ENCODE assay signal across 8 mouse cellular contexts in genomic region chr14:52197156-52197878, GRCm38 (mm10). TPM values are rescaled to one million over a fixed set of nuclear protein-coding genes. Genes with fewer than 3 reads are reported as not detected.
DNase-seq lines count a peak whose midpoint lies in the region; ATAC-seq lines count a peak whose summit lies in the region.

Gene Supt16, minus strand, starts transcription at chr14:52197416.

- ATAC-seq in hindbrain, embryonic 16.5 days = peak; percentile 98

- H3K27me3 ChIP-seq in hindbrain, embryonic 16.5 days (replicated peaks; ENCODE audit: control insufficient read depth, insufficient read depth, low read length) = no peaks in the 10 kb centered on the region

- H3K4me3 ChIP-seq in hindbrain, embryonic 16.5 days (ENCODE audit: low read length) = peak within 1 kb of the TSS; percentile 100
- H3K4me3 ChIP-seq in macrophage (ENCODE audit: inconsistent target) = peak within 1 kb of the TSS; percentile 75

- H3K27ac ChIP-seq in hindbrain, embryonic 16.5 days (ENCODE audit: low read depth, low read length) = peak within 1 kb of the TSS; percentile 88
- H3K27ac ChIP-seq in macrophage = peak within 1 kb of the TSS; percentile 87

- H3K9me3 ChIP-seq in hindbrain, embryonic 16.5 days (ENCODE audit: control insufficient read depth, low read length) = no peaks in the 10 kb centered on the region

- DNase-seq in R1 (ENCODE audit: low read depth, low spot score) = peak; percentile 92
- peak; percentile 88 to 89 for DNase-seq in cerebellum, postnatal 25 days
- peak; percentile 77 to 83 for DNase-seq in frontal cortex, postnatal 36 days (ENCODE audit: low spot score in 2 of 2)
- DNase-seq in left cerebral cortex, adult 18-20 months (ENCODE audit: low spot score in 2 of 2) = peak; percentile 76 to 83
- DNase-seq in right cerebral cortex, adult 18-20 months = peak; percentile 83
- DNase-seq in urinary bladder, postnatal 10 days (ENCODE audit: low spot score) = peak; percentile 30

- under 1% methylated on average over 56 of the region's 59 CpGs for WGBS in hindbrain, embryonic 16.5 days
- WGBS in macrophage (ENCODE audit: missing documents) = 1% methylated on average over 48 of the region's 59 CpGs

- H3K36me3 ChIP-seq in hindbrain, embryonic 16.5 days (ENCODE audit: control insufficient read depth, insufficient read depth, low read length) = peaks cover 17% of the 10 kb centered on the region
- peaks cover 20% of the 10 kb centered on the region for H3K36me3 ChIP-seq in macrophage (ENCODE audit: inconsistent target)

- H3K4me1 ChIP-seq in hindbrain, embryonic 16.5 days (ENCODE audit: control insufficient read depth, insufficient read depth, low read depth, low read length) = peaks cover 18% of the 10 kb centered on the region

- H3K9ac ChIP-seq in hindbrain, embryonic 16.5 days (ENCODE audit: low read depth, low read length) = peak within 1 kb of the TSS; percentile 93

- H3K79me2 ChIP-seq in macrophage (ENCODE audit: inconsistent target) = peaks cover 44% of the 10 kb centered on the region

- H3K4me2 ChIP-seq in hindbrain, embryonic 16.5 days (ENCODE audit: low read length) = peak within 1 kb of the TSS; percentile 90

RNA-seq across cellular contexts. Expression of gene Supt16, which starts in this region (rescaled TPM):
- polyA plus RNA-seq in hindbrain, embryonic 16.5 days (2015; fragmentation: Nextera tagmentation; extraction: Ambion mirVana) = 37.1 and 39.0 TPM in 2 replicates
- 10 to 100 TPM; 55.8 to 58.4 TPM for total RNA-seq in left cerebral cortex, adult 18-20 months (2021)
- total RNA-seq in macrophage (2018; cell fraction: chromatin; rRNA removed) = 100 to 1,000 TPM in 6 of 26 experiments, 10 to 100 TPM in 20; 53.4 to 128 (median 84.3) TPM
- 10 to 100 TPM; 43.7 to 77.4 (median 63.7) TPM for total RNA-seq in macrophage (2018; cell fraction: cytosol; rRNA removed)
- total RNA-seq in macrophage (2018; cell fraction: nucleus; rRNA removed) = 100 to 1,000 TPM in 2 of 26 experiments, 10 to 100 TPM in 24; 51.1 to 103 (median 65.4) TPM
- polyA plus RNA-seq in macrophage (2018) = 37.9 to 74.0 TPM (median 56.6 TPM) in 3 replicates

Comparison
In these comparisons a context has a peak if more than half of its experiments do, and no peak if none do; other contexts are left out.
1. Peak in every context shown above with its lines: DNase-seq, ATAC-seq, H3K4me3 ChIP-seq and H3K27ac ChIP-seq.
2. DNase-seq: peak in every context shown above with its lines; median percentile 92 in R1; 88 in cerebellum, postnatal 25 days; 83 in right cerebral cortex, adult 18-20 months; 80 in frontal cortex, postnatal 36 days; 80 in left cerebral cortex, adult 18-20 months; 30 in urinary bladder, postnatal 10 days.